Mouse (Mus musculus) E14TG2a.4 (cell line): ENCODE data around the gene Gm20388.

Source experiments
- CTCF ChIP-seq: conservative IDR thresholded peaks from 2 replicates; pipeline ENCODE4 v1.5.1; 2014; ENCODE audit warnings: low read length
- NANOG ChIP-seq: IDR thresholded peaks from 2 replicates; pipeline ENCODE4 v1.6.1; 2014; ENCODE audit warnings: borderline replicate concordance, low read length, mixed read lengths
- POU5F1 ChIP-seq: IDR thresholded peaks from 2 replicates; pipeline ENCODE4 v1.6.1; 2014; ENCODE audit warnings: low read length, borderline replicate concordance

GRCm38 (mm10) chr8:121480411-121481031 is 1569.9 kb downstream of the Gm20388 start:
- TF ChIP-seq CTCF (no peak), POU5F1 (no peak), NANOG (no peak)
